Mouse (Mus musculus): Measurements from ENCODE around the gene Fam171a2.
A peak's percentile ranks its signal among the peaks of the same experiment; 100 is the strongest.

Gene Fam171a2

GRCm38 (mm10) chr11:102408888-102409794 lies 38.3 kb downstream of the Fam171a2 start:
- DNase-seq: no peak

GRCm38 (mm10) chr11:102408344-102408876 lies 39.1 kb downstream of the Fam171a2 start:
- peak; percentile 96 to 98 for DNase-seq

- DNase-seq: no peak
Observed at GRCm38 (mm10) chr11:102407834-102408215, 39.7 kb downstream of the Fam171a2 start, which contains the start of gene Slc25a39. Gene Slc25a39 (minus strand): TSS chr11:102407946.

- peak; percentile 91 to 97 for DNase-seq
Observed at GRCm38 (mm10) chr11:102406900-102407833, 40.3 kb downstream of the Fam171a2 start.

GRCm38 (mm10) chr11:102406401-102406800 lies 41.1 kb downstream of the Fam171a2 start:
- no peak for DNase-seq

GRCm38 (mm10) chr11:102405544-102406285 lies 41.8 kb downstream of the Fam171a2 start:
- DNase-seq: no peak

GRCm38 (mm10) chr11:102404161-102405010 lies 43.1 kb downstream of the Fam171a2 start:
- DNase-seq: peak in 1 of 2 experiments; percentile 27

GRCm38 (mm10) chr11:102403657-102404056 lies 43.8 kb downstream of the Fam171a2 start:
- DNase-seq: no peak

GRCm38 (mm10) chr11:102401898-102402500 lies 45.5 kb downstream of the Fam171a2 start:
- DNase-seq: peak in 1 of 2 experiments; percentile 38

- no peak for DNase-seq
Observed at GRCm38 (mm10) chr11:102400513-102401084, 46.9 kb downstream of the Fam171a2 start.

GRCm38 (mm10) chr11:102399610-102400072 lies 47.8 kb downstream of the Fam171a2 start:
- DNase-seq: peak in 1 of 2 experiments; percentile 44

- DNase-seq: no peak
Observed at GRCm38 (mm10) chr11:102399107-102399506, 48.4 kb downstream of the Fam171a2 start.

GRCm38 (mm10) chr11:102398007-102398825 lies 49.3 kb downstream of the Fam171a2 start:
- DNase-seq: peak; percentile 69 to 77

GRCm38 (mm10) chr11:102396671-102397141 lies 50.8 kb downstream of the Fam171a2 start:
- DNase-seq: peak in 1 of 2 experiments; percentile 51

- peak in 1 of 2 experiments; percentile 46 for DNase-seq
Observed at GRCm38 (mm10) chr11:102396263-102396662, 51.2 kb downstream of the Fam171a2 start.

- peak in 1 of 2 experiments; percentile 54 for DNase-seq
Observed at GRCm38 (mm10) chr11:102395250-102395649, 52.2 kb downstream of the Fam171a2 start.

- peak; percentile 57 to 64 for DNase-seq
Observed at GRCm38 (mm10) chr11:102394421-102395124, 52.9 kb downstream of the Fam171a2 start.

GRCm38 (mm10) chr11:102393719-102394420 lies 53.6 kb downstream of the Fam171a2 start:
- DNase-seq: peak; percentile 65 to 66
